Mouse (Mus musculus) c-Kit-negative CD71-positive TER-119-positive erythroid progenitor cells, embryonic 14.5 days (primary cell): ENCODE measurements around the gene Cfap221.
A peak's percentile ranks its signal among the peaks of the same experiment; 100 is the strongest.

Experiments used
- DNase-seq: peaks from one replicate; pipeline ENCODE4 v3.0.0-alpha.2; 2013; ENCODE audit warnings: low read depth, low spot score

The Cfap221 gene

GRCm38 (mm10) chr1:120007851-120008588 is 11.0 kb upstream of the Cfap221 start:
- DNase-seq: no peak

GRCm38 (mm10) chr1:120006844-120007790 is 10.1 kb upstream of the Cfap221 start, which contains the start of gene Sctr:
TSS of gene Sctr (plus strand) at chr1:120006894.
- DNase-seq: no peak

GRCm38 (mm10) chr1:119997644-119998043 is 610 bp upstream of the Cfap221 start:
- no peak for DNase-seq

- no peak for DNase-seq
Measured at GRCm38 (mm10) chr1:119986555-119986954, 10.5 kb downstream of the Cfap221 start.

GRCm38 (mm10) chr1:119975141-119975540 is 21.9 kb downstream of the Cfap221 start:
- no peak for DNase-seq

- no peak for DNase-seq
Measured at GRCm38 (mm10) chr1:119973117-119973516, 23.9 kb downstream of the Cfap221 start.

- DNase-seq: no peak
Measured at GRCm38 (mm10) chr1:119965804-119966514, 31.1 kb downstream of the Cfap221 start.

GRCm38 (mm10) chr1:119959920-119960319 is 37.1 kb downstream of the Cfap221 start:
- DNase-seq: no peak

GRCm38 (mm10) chr1:119959464-119959863 is 37.6 kb downstream of the Cfap221 start:
- DNase-seq: no peak

GRCm38 (mm10) chr1:119957716-119958222 is 39.3 kb downstream of the Cfap221 start:
- no peak for DNase-seq

GRCm38 (mm10) chr1:119954680-119955079 is 42.4 kb downstream of the Cfap221 start:
- DNase-seq: no peak

- no peak for DNase-seq
Measured at GRCm38 (mm10) chr1:119953456-119953855, 43.6 kb downstream of the Cfap221 start.

GRCm38 (mm10) chr1:119950086-119950485 is 46.9 kb downstream of the Cfap221 start:
- no peak for DNase-seq

GRCm38 (mm10) chr1:119936861-119937260 is 60.2 kb downstream of the Cfap221 start:
- no peak for DNase-seq

- DNase-seq: no peak
Measured at GRCm38 (mm10) chr1:119931421-119932150, 65.4 kb downstream of the Cfap221 start.

- DNase-seq: no peak
Measured at GRCm38 (mm10) chr1:119929715-119930114, 67.3 kb downstream of the Cfap221 start.

GRCm38 (mm10) chr1:119919299-119919698 is 77.7 kb downstream of the Cfap221 start:
- DNase-seq: no peak

GRCm38 (mm10) chr1:119916823-119917371 is 80.1 kb downstream of the Cfap221 start:
- DNase-seq: no peak

GRCm38 (mm10) chr1:119912953-119913814 is 83.8 kb downstream of the Cfap221 start, which contains the start of gene Tmem177:
TSS of gene Tmem177 (minus strand) at chr1:119913208.
- DNase-seq: peak; percentile 89
